In genomic region chr4:133865231-133865630, GRCm38 (mm10) we compare ENCODE assay signal across 12 mouse cellular contexts. TPM values are rescaled to one million over a fixed set of nuclear protein-coding genes. Genes with fewer than 3 reads are reported as not detected.
DNase-seq lines count a peak whose midpoint lies in the region; ATAC-seq and TF ChIP-seq lines count a peak whose summit lies in the region.
"Had no signal": no experiment of that assay in that cellular context is flagged by ENCODE, and none has a peak within 500 bp of the region (broad histone marks: within the 10 kb centered on the region; RNA-seq: fewer than 3 reads in every experiment).

No protein-coding gene starts in this region.

- no peak overlapping the region for H3K9ac ChIP-seq in heart, postnatal 0 days (replicated peaks; ENCODE audit: low read depth, low read length)
- H3K9ac ChIP-seq in hindbrain, embryonic 12.5 days = 0 out of 2 replicates have a peak overlapping the region, but pooled peaks have one; percentile 43
- H3K9ac ChIP-seq: liver, embryonic 15.5 days had no signal

- 0 out of 2 replicates have a peak, but pooled peaks cover 3% of the 10 kb centered on the region for H3K36me3 ChIP-seq in heart, postnatal 0 days (replicated peaks; ENCODE audit: control insufficient read depth, insufficient read depth, low read length)
- H3K36me3 ChIP-seq in hindbrain, embryonic 12.5 days = peaks cover 12% of the 10 kb centered on the region

- no peak for DNase-seq in heart, postnatal 0 days (ENCODE audit: low spot score)
- DNase-seq in heart, adult 11 months = no peak
- DNase-seq in retina, postnatal 1 day = peak; percentile 30
- no peak for DNase-seq in retina, embryonic 14.5 days (ENCODE audit: low spot score)
- no peak for DNase-seq in right cerebral cortex, adult 2 months (ENCODE audit: low spot score in 2 of 2)
- DNase-seq in lung, postnatal 4 days = no peak
- DNase-seq in lung, postnatal 10 days = no peak
- DNase-seq: gastrocnemius, postnatal 36 days; thymus, postnatal 25 days had no signal

- no peaks in the 10 kb centered on the region for H3K4me1 ChIP-seq in heart, postnatal 0 days (ENCODE audit: control insufficient read depth, insufficient read depth)
- H3K4me1 ChIP-seq in hindbrain, embryonic 12.5 days = peaks cover 17% of the 10 kb centered on the region

- no peak overlapping the region for H3K4me2 ChIP-seq in heart, postnatal 0 days (ENCODE audit: low read depth, low read length)
- no peak overlapping the region for H3K4me2 ChIP-seq in hindbrain, embryonic 12.5 days (replicated peaks)
- H3K4me2 ChIP-seq: liver, embryonic 15.5 days had no signal

- no peak overlapping the region for H3K4me3 ChIP-seq in heart, postnatal 0 days (ENCODE audit: low read depth, low read length)
- H3K4me3 ChIP-seq in hindbrain, embryonic 12.5 days = no peak overlapping the region
- H3K4me3 ChIP-seq: liver, embryonic 15.5 days had no signal

- 48% methylated on average over 5 of the region's 5 CpGs for WGBS in heart, postnatal 0 days
- 85% methylated on average over 5 of the region's 5 CpGs for WGBS in hindbrain, embryonic 12.5 days

- no peaks in the 10 kb centered on the region for H3K27me3 ChIP-seq in heart, postnatal 0 days (ENCODE audit: control insufficient read depth, insufficient read depth, low read length)
- no peaks in the 10 kb centered on the region for H3K27me3 ChIP-seq in hindbrain, embryonic 12.5 days
- H3K27me3 ChIP-seq: liver, embryonic 15.5 days had no signal

- peak overlapping the region; percentile 77 for H3K27ac ChIP-seq in heart, postnatal 0 days (ENCODE audit: low read depth)
- H3K27ac ChIP-seq in hindbrain, embryonic 12.5 days = peak overlapping the region; percentile 52; the same call in 1 of the 2 replicates
- H3K27ac ChIP-seq: liver, embryonic 15.5 days had no signal

- TF ChIP-seq EP300 in heart, postnatal 0 days (IDR thresholded peaks at IDR 0.05; ENCODE audit: low read depth) = no peak

- no peak for ATAC-seq in heart, postnatal 0 days (ENCODE audit: insufficient read depth, low read depth)
- no peak for ATAC-seq in hindbrain, embryonic 12.5 days (ENCODE audit: low FRiP score)

- H3K9me3 ChIP-seq in heart, postnatal 0 days (replicated peaks; ENCODE audit: control insufficient read depth, low read length) = no peaks in the 10 kb centered on the region
- H3K9me3 ChIP-seq in hindbrain, embryonic 12.5 days (replicated peaks) = no peaks in the 10 kb centered on the region
- H3K9me3 ChIP-seq: G1E; liver, embryonic 15.5 days had no signal

- TF ChIP-seq CTCF in heart, postnatal 0 days (IDR thresholded peaks at IDR 0.05; ENCODE audit: low read depth) = no peak

RNA-seq across cellular contexts. Expression of gene Rps6ka1, which starts 22.4 kb away (rescaled TPM):
- 8.0 and 16.9 TPM in 2 replicates for total RNA-seq in heart, postnatal 0 days (2014; rRNA removed; ENCODE audit: low replicate concordance)
- 5.9 and 6.8 TPM in 2 replicates for polyA plus RNA-seq in heart, postnatal 0 days (2015; fragmentation: Nextera tagmentation; extraction: Ambion mirVana)
- 30.3 and 37.4 TPM in 2 replicates for polyA plus RNA-seq in hindbrain, embryonic 12.5 days (2016; fragmentation: Nextera tagmentation; extraction: Ambion mirVana)
